Mouse (Mus musculus) cerebellum, adult 2 months (tissue): Measurements from ENCODE around the gene Osbpl10. TPM values are rescaled to one million over a fixed set of nuclear protein-coding genes. Genes with fewer than 3 reads are reported as not detected.

ENCODE experiments used
- DNase-seq, 2 experiments: peaks; one replicate each; pipeline ENCODE4 v3.0.0; 2021
- H3K27ac ChIP-seq: fragments of 200-500 bp; 2 replicates; pipeline ENCODE4 v1.5.1; 2012; ENCODE audit warnings: low read length, control low read depth, inconsistent platforms; ENCODE audit not compliant: insufficient read depth
- H3K27me3 ChIP-seq: fragments of 200-500 bp; 2 replicates; pipeline ENCODE4 v1.6.1; 2012; ENCODE audit warnings: inconsistent platforms, mild to moderate bottlenecking, low read length, moderate library complexity; ENCODE audit not compliant: control insufficient read depth, insufficient read depth
- H3K4me1 ChIP-seq: fragments of 200-500 bp; 2 replicates; pipeline ENCODE4 v1.6.1; 2011; ENCODE audit warnings: low read length; ENCODE audit not compliant: control insufficient read depth, insufficient read depth
- H3K4me3 ChIP-seq: fragments of 200-500 bp; replicated peaks from 2 replicates; pipeline ENCODE3; 2011; ENCODE audit warnings: mild to moderate bottlenecking, low read depth, low read length, control low read depth; ENCODE audit not compliant: insufficient read depth
- CTCF ChIP-seq: fragments of 200-500 bp; IDR thresholded peaks from 2 replicates; pipeline ENCODE4 v1.5.1; 2011; ENCODE audit warnings: low read depth, mild to moderate bottlenecking, control low read depth, low read length, moderate library complexity, borderline replicate concordance; ENCODE audit not compliant: insufficient read depth
- POLR2A ChIP-seq: fragments of 200-500 bp; IDR thresholded peaks from 2 replicates; pipeline ENCODE4 v1.6.1; 2011; ENCODE audit warnings: low read length, control low read depth, borderline replicate concordance; ENCODE audit not compliant: insufficient read depth
- WGBS: fragments of 180-500 bp; shearing (Covaris S2); methylation state at CpG from one replicate; pipeline ENCODE4 v1.1.7; 2018; 5-methylcytosine and 5-hydroxymethylcytosine counted together
- polyA plus RNA-seq: library from polyadenylated mRNA; depleted of rRNA; stranded (reverse); fragments of >200 nt; gene quantifications from 2 replicates; pipeline ENCODE4 v1.2.3, GENCODE M21; 2012

Gene Osbpl10
- polyA plus RNA-seq, 1 experiment: 11.0 TPM

DNA sequence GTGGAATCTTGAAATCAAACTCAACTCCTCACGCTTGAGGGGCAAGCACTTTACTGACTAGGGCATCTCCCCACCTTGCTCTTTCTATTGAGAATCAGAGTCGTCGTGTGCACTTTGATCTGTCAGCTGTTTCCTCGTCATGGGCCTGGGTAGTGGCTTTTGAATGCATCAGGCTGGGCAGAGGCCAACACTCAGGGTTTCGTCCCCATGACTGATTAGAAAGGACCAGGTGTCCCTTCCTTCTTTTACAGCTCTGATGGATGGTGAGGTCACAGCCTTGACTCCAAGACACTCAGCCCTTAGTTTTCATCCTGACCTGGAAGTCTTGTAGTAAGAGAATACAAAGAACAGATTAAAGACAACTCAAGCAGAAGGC lies 21.4 kb downstream of the Osbpl10 start:
- WGBS: 52% methylated on average over 5 of the region's 5 CpGs
- TF ChIP-seq CTCF: no peak
- no peak for TF ChIP-seq POLR2A
- H3K4me1 ChIP-seq: no peaks in the 10 kb centered on the region
- no peak for DNase-seq
- H3K27me3 ChIP-seq: no peaks in the 10 kb centered on the region
- no peak overlapping the region for H3K4me3 ChIP-seq
- no peak overlapping the region for H3K27ac ChIP-seq

DNA sequence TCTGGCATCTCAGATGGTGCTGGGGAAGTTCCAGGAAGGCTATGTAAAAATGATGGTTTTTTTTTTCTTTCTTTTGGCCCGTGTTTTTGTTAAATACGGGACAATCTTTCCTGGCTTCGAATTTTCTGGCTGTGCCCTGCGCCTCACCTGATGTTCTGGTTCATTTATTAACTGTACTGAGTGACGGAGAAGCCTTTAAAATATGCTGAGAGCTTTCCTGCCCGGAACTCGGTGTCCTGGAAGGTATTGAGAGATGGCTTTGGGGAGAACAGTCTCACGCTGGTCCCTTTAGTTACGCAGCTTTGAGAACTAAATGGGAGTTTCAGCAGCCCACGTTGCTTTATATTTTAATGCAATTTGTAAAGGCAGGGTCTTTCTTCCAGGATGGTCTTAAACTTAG lies 27.1 kb downstream of the Osbpl10 start:
- no peaks in the 10 kb centered on the region for H3K27me3 ChIP-seq
- no peak overlapping the region for H3K27ac ChIP-seq
- H3K4me1 ChIP-seq: peaks cover 3% of the 10 kb centered on the region; the same call in 1 of the 2 replicates
- 43% methylated on average over 10 of the region's 10 CpGs for WGBS
- no peak overlapping the region for H3K4me3 ChIP-seq
- TF ChIP-seq CTCF (no peak), POLR2A (no peak)
- no peak for DNase-seq

DNA sequence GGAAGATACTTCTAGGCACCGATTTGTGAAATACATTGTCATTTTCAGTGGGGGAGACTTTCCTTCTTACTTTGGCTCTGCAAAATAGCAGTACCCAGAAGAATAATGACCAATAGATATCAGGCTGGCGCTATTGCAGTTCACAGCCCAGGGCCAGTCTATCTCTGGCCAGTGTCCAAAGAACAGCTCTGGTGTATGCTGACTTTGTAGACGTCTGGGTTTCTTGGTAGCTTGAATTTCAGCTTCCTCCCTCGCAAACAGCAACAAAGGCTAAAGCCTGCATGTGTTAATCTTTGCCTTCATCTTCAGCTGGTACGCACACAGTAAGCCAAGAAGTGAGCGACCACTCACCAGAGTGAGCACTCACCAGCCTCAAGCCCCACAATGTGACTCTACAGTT lies 29.4 kb downstream of the Osbpl10 start:
- H3K4me3 ChIP-seq: no peak overlapping the region
- 75% methylated on average over 6 of the region's 6 CpGs for whole genome bisulfite sequencing
- H3K27ac ChIP-seq: no peak overlapping the region

DNA sequence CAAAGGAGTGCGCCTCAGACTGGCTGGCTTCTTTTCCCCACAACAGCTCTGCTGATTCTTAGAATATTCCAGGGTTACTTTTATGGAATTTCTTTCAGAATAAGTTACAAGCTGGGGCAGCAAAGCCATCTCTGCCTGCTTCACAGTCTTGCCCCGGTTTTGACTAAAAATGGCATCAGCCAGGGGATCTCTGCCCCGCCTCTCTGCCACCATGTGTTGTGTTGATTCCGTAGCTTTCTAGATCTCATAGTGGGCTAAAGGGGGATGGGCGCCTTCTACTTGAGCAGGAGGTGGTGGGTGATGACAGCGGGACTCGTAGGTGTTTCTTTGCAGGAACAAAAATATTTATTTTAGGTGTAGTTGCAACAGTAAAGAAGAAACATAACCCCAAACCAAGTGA lies 29.8 kb downstream of the Osbpl10 start:
- WGBS: 80% methylated on average over 7 of the region's 7 CpGs
- H3K27ac ChIP-seq: no peak overlapping the region
- H3K27me3 ChIP-seq: no peaks in the 10 kb centered on the region
- peaks cover 13% of the 10 kb centered on the region; the same call in 1 of the 2 replicates for H3K4me1 ChIP-seq
- DNase-seq: no peak
- no peak overlapping the region for H3K4me3 ChIP-seq
- no peak for TF ChIP-seq POLR2A

More for the DNA sequence above, 29.4 kb downstream of the Osbpl10 start:
- TF ChIP-seq CTCF (no peak), POLR2A (no peak)
- no peak for DNase-seq
- Histone ChIP-seq H3K4me1 (peaks cover 9% of the 10 kb centered on the region; the same call in 1 of the 2 replicates), H3K27me3 (no peaks in the 10 kb centered on the region)

DNA sequence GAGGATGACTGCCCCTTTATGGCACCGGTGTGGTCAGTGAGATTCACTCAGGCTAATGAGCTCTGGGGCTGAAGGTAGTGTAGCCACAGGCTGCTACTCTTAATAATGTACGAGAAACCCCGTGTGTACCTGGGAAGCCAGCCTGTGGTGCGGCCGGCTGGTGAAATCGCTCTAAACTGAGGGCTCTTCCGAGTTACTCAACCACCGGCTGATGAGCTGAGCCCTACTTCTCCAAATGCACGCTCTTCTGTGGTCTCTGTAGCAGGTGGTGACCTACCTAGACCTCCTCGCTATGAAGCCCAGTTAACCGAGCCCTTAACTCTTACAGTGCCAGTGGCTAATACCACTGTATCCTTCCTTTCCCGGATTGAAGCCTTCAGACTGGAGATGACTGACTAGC lies 34.0 kb downstream of the Osbpl10 start:
- no peak overlapping the region for H3K27ac ChIP-seq
- H3K27me3 ChIP-seq: no peaks in the 10 kb centered on the region
- peaks cover 18% of the 10 kb centered on the region; the same call in 1 of the 2 replicates for H3K4me1 ChIP-seq
- H3K4me3 ChIP-seq: no peak overlapping the region
- no peak for DNase-seq
- 29% methylated on average over 12 of the region's 12 CpGs for WGBS
- no peak for TF ChIP-seq POLR2A
- no peak for TF ChIP-seq CTCF

DNA sequence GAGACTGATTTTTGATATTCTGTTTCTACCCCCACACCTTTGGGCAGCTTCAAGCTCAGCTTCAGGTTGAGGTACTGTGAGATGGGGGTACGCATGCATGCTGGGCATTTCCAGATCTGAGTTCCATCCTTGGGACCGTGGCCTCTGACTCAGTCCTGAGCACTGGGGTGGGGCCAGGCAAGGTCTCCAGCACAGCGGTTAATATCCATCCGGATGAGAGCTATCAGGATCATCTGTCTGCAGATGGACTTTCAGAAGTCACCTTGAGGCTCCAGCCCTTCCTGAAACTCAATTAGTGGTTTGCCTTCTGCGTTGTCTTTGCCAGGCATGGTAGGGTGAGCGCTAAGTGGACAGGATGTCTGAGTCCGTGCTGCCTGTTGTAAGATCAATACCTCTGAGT lies 41.8 kb downstream of the Osbpl10 start:
- no peak for DNase-seq
- WGBS: 98% methylated on average over 7 of the region's 7 CpGs
- H3K4me1 ChIP-seq: peaks cover 7% of the 10 kb centered on the region
- H3K4me3 ChIP-seq: no peak overlapping the region
- H3K27me3 ChIP-seq: no peaks in the 10 kb centered on the region
- H3K27ac ChIP-seq: no peak overlapping the region
- TF ChIP-seq POLR2A (no peak), CTCF (no peak)

DNA sequence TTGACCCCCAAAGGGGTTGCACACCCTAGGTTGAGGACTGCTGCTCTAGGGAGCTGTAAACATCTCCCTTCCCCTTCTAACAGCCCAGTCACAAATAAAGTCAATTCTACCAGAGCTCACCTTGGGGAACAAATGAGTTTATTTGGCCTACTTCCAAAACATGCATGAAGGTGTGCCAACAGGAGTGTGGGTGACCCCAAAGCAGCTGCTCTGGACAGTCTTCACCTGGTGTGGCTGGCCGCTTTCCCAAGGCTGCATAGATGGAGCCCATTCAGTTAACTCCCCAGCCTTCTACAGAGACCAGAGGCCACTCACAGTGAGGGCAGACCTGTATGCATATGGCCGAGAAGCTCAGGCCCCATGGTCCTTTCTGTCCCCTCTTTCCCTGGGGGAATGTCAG lies 43.0 kb downstream of the Osbpl10 start:
- DNase-seq: no peak
- Histone ChIP-seq H3K4me3 (no peak overlapping the region), H3K27ac (no peak overlapping the region), H3K27me3 (no peaks in the 10 kb centered on the region), H3K4me1 (peaks cover 7% of the 10 kb centered on the region)
- no peak for TF ChIP-seq CTCF
- TF ChIP-seq POLR2A: no peak
- WGBS: 76% methylated on average over 2 of the region's 2 CpGs

DNA sequence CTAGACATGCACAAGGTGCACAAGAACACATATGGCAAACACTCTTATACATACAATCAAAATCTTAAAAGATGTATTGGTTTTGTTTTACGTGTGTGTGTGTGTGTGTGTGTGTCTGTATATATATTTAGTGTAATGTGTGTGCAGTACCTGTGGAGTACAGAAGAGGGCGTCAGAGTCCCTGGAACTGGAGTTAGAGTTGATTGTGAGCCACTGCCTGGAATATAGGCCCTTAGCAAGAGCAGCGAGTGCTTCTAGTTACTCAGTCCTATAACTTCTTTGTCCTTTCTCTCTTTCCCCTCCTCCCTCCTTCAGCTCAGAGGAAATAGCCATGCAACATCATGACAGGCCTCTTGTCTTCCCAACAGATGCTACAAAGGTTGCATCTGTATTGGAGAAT lies 44.8 kb downstream of the Osbpl10 start:
- TF ChIP-seq CTCF (no peak), POLR2A (no peak)
- Histone ChIP-seq H3K4me1 (peaks cover 7% of the 10 kb centered on the region), H3K27ac (no peak overlapping the region), H3K27me3 (no peaks in the 10 kb centered on the region), H3K4me3 (no peak overlapping the region)
- no peak for DNase-seq
- WGBS: 84% methylated on average over 3 of the region's 3 CpGs
